Mouse (Mus musculus) erythroid progenitor cell, adult 5-6 weeks (primary cell): ENCODE results near the gene Coro6. TPM values are rescaled to one million over a fixed set of nuclear protein-coding genes. Genes with fewer than 3 reads are reported as not detected.

Experiments
- total RNA-seq, 2 experiments: library from RNA; stranded (forward) in 1 of 2; stranded (reverse) in 1 of 2; fragments of 150-400 nt in 1 of 2; fragments of 186-747, 209-891 nt in 1 of 2; gene quantifications; 2 replicates each; pipeline versions ENCODE4 v1.2.3 to v1.2.4; 2015 to 2017; ENCODE audit warnings: low replicate concordance in 2 of 2

Gene Coro6
- total RNA-seq, 2 experiments from 2014 or later, result not detected

Other genes with a start within 250 kb of the Coro6 start
- gene Ssh2, start 246.1 kb upstream of the Coro6 start, total RNA-seq (2015; ENCODE audit: low replicate concordance), result 40.7 and 44.0 TPM in 2 replicates
- 18.8 and 30.5 TPM in 2 replicates for gene Ssh2, start 246.1 kb upstream of the Coro6 start, total RNA-seq (2017; ENCODE audit: low replicate concordance)
- 3.2 and 3.8 TPM in 2 replicates for gene Ankrd13b, start 27.3 kb downstream of the Coro6 start, total RNA-seq (2015; ENCODE audit: low replicate concordance)
- 0.64 TPM in 1 of 2 replicates, not detected in the other for gene Ankrd13b, start 27.3 kb downstream of the Coro6 start, total RNA-seq (2017; ENCODE audit: low replicate concordance)
- gene Git1, start 31.2 kb downstream of the Coro6 start, total RNA-seq (2015; ENCODE audit: low replicate concordance), result 9.2 and 15.5 TPM in 2 replicates
- 6.8 and 11.6 TPM in 2 replicates for gene Git1, start 31.2 kb downstream of the Coro6 start, total RNA-seq (2017; ENCODE audit: low replicate concordance)
- not detected in 2 replicates for gene Abhd15, start 52.7 kb downstream of the Coro6 start, total RNA-seq (2015; ENCODE audit: low replicate concordance)
- 0.68 and 0.90 TPM in 2 replicates for gene Abhd15, start 52.7 kb downstream of the Coro6 start, total RNA-seq (2017; ENCODE audit: low replicate concordance)
- 0.84 TPM in 1 of 2 replicates, not detected in the other for gene Trp53i13, start 53.6 kb downstream of the Coro6 start, total RNA-seq (2015; ENCODE audit: low replicate concordance)
- gene Trp53i13, start 53.6 kb downstream of the Coro6 start, total RNA-seq (2017; ENCODE audit: low replicate concordance), result 2.0 and 6.7 TPM in 2 replicates
- not detected in 2 replicates for gene Gm10392, start 56.8 kb downstream of the Coro6 start, total RNA-seq (2015; ENCODE audit: low replicate concordance)
- 0.13 TPM in 1 of 2 replicates, not detected in the other for gene Gm10392, start 56.8 kb downstream of the Coro6 start, total RNA-seq (2017; ENCODE audit: low replicate concordance)
- 25.6 and 28.9 TPM in 2 replicates for gene Taok1, start 145.4 kb downstream of the Coro6 start, total RNA-seq (2015; ENCODE audit: low replicate concordance)
- 35.2 and 43.4 TPM in 2 replicates for gene Taok1, start 145.4 kb downstream of the Coro6 start, total RNA-seq (2017; ENCODE audit: low replicate concordance)
- gene Nufip2, start 223.7 kb downstream of the Coro6 start, total RNA-seq (2015; ENCODE audit: low replicate concordance), result 21.6 and 37.3 TPM in 2 replicates
- 30.0 and 42.2 TPM in 2 replicates for gene Nufip2, start 223.7 kb downstream of the Coro6 start, total RNA-seq (2017; ENCODE audit: low replicate concordance)